Mouse (Mus musculus) heart, postnatal 25 days (tissue): Measurements from ENCODE around the gene Lemd1. TPM values are rescaled to one million over a fixed set of nuclear protein-coding genes. Genes with fewer than 3 reads are reported as not detected.

Source experiments
- DNase-seq: peaks from one replicate; pipeline ENCODE4 v3.0.0; 2022; ENCODE audit warnings: low spot score
- intact Hi-C: fragments of 180-260 bp; cut with DNase I; formaldehyde crosslinking; loops from one replicate; pipeline ENCODE4 v1.15.1; 2025
- microRNA-seq: library from miRNA; unstranded; fragments of <30 nt; microRNA quantifications from one replicate; pipeline ENCODE4 v1.2.0, GENCODE M21; 2022
- total RNA-seq, 2 experiments: library from RNA; stranded (reverse); gene quantifications; 2 replicates each; pipeline ENCODE4 v1.2.3; 2021

Lemd1 gene
- total RNA-seq, 2 experiments from 2014 or later: not detected

DNA sequence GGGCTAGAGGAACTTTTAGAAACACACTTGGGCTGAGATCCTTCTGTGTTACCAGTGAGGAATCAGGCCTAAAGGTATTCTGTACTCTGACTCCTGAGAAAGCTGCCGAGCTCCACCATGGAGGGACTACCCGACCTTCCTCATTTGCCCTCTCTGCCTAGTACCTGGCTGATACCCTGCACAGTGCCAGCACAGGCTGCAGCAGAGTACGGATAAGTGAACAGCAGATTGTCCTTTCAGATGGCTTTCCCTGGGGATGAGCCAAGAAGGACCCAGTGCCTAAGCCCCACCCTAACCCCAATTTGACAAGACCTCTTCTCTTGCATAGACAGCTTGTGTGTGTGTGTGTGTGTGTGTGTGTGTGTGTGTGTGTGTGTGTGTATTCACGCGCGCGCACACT lies 117.4 kb downstream of the Lemd1 start:
- no peak for DNase-seq
- intact Hi-C loops: loop anchor here (5.0 kb wide), 2 partner anchors 151 to 186 kb away; no protein-coding TSS in a partner anchor

Small RNAs within 50 kb of the gene (microRNA-seq; reads per million reads assigned to microRNA genes)
- 0.83 reads per million for gene Mir135b

Other genes starting within 250 kb of the Lemd1 start
- 1 to 10 TPM; 3.8 to 5.2 TPM for gene Slc45a3, start 228.5 kb upstream of the Lemd1 start, total RNA-seq
- gene Elk4, start 183.8 kb upstream of the Lemd1 start, total RNA-seq: 10 to 100 TPM; 87.2 to 87.5 TPM
- 1 to 10 TPM; 1.3 to 1.6 TPM for gene Mfsd4a, start 123.4 kb upstream of the Lemd1 start, total RNA-seq
- 10 to 100 TPM; 10.9 to 12.0 TPM for gene Cdk18, start 51.7 kb upstream of the Lemd1 start, total RNA-seq
- not detected for gene AC124108.1, start within 50 bp of the Lemd1 start, total RNA-seq
- gene Gm10188, start 38.3 kb downstream of the Lemd1 start, total RNA-seq: not detected
- 10 to 100 TPM; 22.3 to 28.8 TPM for gene Klhdc8a, start 107.2 kb downstream of the Lemd1 start, total RNA-seq
- gene Nuak2, start 124.7 kb downstream of the Lemd1 start, total RNA-seq: 1 to 10 TPM; 4.1 to 4.3 TPM
- gene Tmcc2, start 199.8 kb downstream of the Lemd1 start, total RNA-seq: 10 to 100 TPM; 17.0 to 18.5 TPM
- gene Dstyk, start 226.1 kb downstream of the Lemd1 start, total RNA-seq: 10 to 100 TPM; 17.4 TPM